ENCODE assay signal across 21 mouse cellular contexts in the genomic region with DNA sequence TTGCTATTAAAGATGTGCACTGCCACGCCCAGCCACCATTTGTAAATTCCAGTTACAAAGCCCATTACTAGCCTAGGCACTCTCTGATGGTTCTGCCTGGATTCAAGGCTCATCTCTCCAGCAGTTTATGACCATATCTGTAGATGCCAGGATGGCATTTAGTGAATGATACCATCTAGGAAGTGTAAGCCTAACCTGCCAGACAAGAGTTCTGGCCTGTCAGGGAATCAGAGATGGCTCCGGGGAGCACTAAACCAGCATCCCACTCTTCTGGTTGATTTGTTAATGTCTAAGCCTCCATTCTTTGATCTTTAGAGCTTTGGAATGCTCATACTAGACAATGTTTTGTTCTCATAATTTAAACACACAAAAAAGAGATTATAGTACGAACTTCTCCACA. TPM values are rescaled to one million over a fixed set of nuclear protein-coding genes. Genes with fewer than 3 reads are reported as not detected.
DNase-seq lines count a peak whose midpoint lies in the region; ATAC-seq lines count a peak whose summit lies in the region.
"Had no signal": no experiment of that assay in that cellular context is flagged by ENCODE, and none has a peak within 500 bp of the region (broad histone marks: within the 10 kb centered on the region; RNA-seq: fewer than 3 reads in every experiment).

No protein-coding gene starts in this region.

- no peak for ATAC-seq in kidney, embryonic 14.5 days (ENCODE audit: low FRiP score, low TSS enrichment)
- ATAC-seq: activated CD4-positive, CD25-positive, alpha-beta regulatory T cell, adult 4 months; CD4-positive, CD25-positive, alpha-beta regulatory T cell, adult 4 months; Patski had no signal

- WGBS in kidney, embryonic 14.5 days: 56% methylated on average over 3 of the region's 3 CpGs

- H3K9me3 ChIP-seq in kidney, embryonic 14.5 days (ENCODE audit: control insufficient read depth, low read length): no peaks in the 10 kb centered on the region
- H3K9me3 ChIP-seq: G1E had no signal

- no peak overlapping the region for H3K9ac ChIP-seq in kidney, embryonic 14.5 days (ENCODE audit: low read depth, low read length)

- no peaks in the 10 kb centered on the region for H3K27me3 ChIP-seq in kidney, embryonic 14.5 days (ENCODE audit: control insufficient read depth, insufficient read depth, low read length)
- H3K27me3 ChIP-seq: CH12.LX, Patski had no signal

- H3K4me1 ChIP-seq in kidney, embryonic 14.5 days (ENCODE audit: control insufficient read depth, insufficient read depth, low read length): no peaks in the 10 kb centered on the region

- H3K4me3 ChIP-seq in kidney, embryonic 14.5 days (ENCODE audit: low read length): no peak overlapping the region

- H3K27ac ChIP-seq in kidney, embryonic 14.5 days (ENCODE audit: low read depth, low read length): no peak overlapping the region

- peak; percentile 62 for DNase-seq in fat pad, adult 2 months (ENCODE audit: extremely low read depth, low read depth, low spot score)
- DNase-seq in gonadal fat pad, adult 2 months (ENCODE audit: low read depth): peak; percentile 68
- DNase-seq in frontal cortex, postnatal 36 days (ENCODE audit: low spot score in 2 of 2): no peak
- DNase-seq: adrenal gland, adult 2 months; adrenal gland, adult 8-10 months; adrenal gland, postnatal 10 days; adrenal gland, postnatal 14 days; adrenal gland, postnatal 25 days; adrenal gland, postnatal 36 days; B cell, adult 2 months; cerebellum, adult 11 months; cerebellum, adult 11-12 months; cerebellum, adult 18-20 months had no signal

- no peak overlapping the region for H3K4me2 ChIP-seq in kidney, embryonic 14.5 days (replicated peaks; ENCODE audit: low read depth, low read length)

- H3K36me3 ChIP-seq in kidney, embryonic 14.5 days (ENCODE audit: control insufficient read depth, insufficient read depth, low read length): no peaks in the 10 kb centered on the region
- H3K36me3 ChIP-seq: G1E had no signal

RNA-seq across cellular contexts. Expression of a gene that starts 44.7 kb away (rescaled TPM):
- polyA plus RNA-seq in gonadal fat pad, adult 2 months (2012; rRNA removed): 23.7 and 28.0 TPM in 2 replicates
- polyA plus RNA-seq in kidney, embryonic 14.5 days (2014; fragmentation: Nextera tagmentation; extraction: Ambion mirVana): 33.6 and 42.2 TPM in 2 replicates

RNA-seq across cellular contexts. Expression of a gene that starts 47.8 kb away (rescaled TPM):
- 11.0 and 16.2 TPM in 2 replicates for polyA plus RNA-seq in gonadal fat pad, adult 2 months (2012; rRNA removed)
- polyA plus RNA-seq in kidney, embryonic 14.5 days (2014; fragmentation: Nextera tagmentation; extraction: Ambion mirVana): 20.2 and 30.6 TPM in 2 replicates

RNA-seq across cellular contexts. Expression of a gene that starts 55.1 kb away (rescaled TPM):
- not detected in 2 replicates for polyA plus RNA-seq in gonadal fat pad, adult 2 months (2012; rRNA removed)
- polyA plus RNA-seq in kidney, embryonic 14.5 days (2014; fragmentation: Nextera tagmentation; extraction: Ambion mirVana): not detected in 2 replicates
- polyA plus RNA-seq: activated CD4-positive, CD25-positive, alpha-beta regulatory T cell, adult 4 months; adrenal gland, adult 2 months; brain, embryonic 14.5 days; C2C12; CD4-positive, CD25-positive, alpha-beta regulatory T cell, adult 4 months; G1E; Patski had no signal

Comparison
In these comparisons a context has a peak if more than half of its experiments do, and no peak if none do; other contexts are left out.
1. DNase-seq: peak in fat pad, adult 2 months (single experiment) and gonadal fat pad, adult 2 months (single experiment); none in frontal cortex, postnatal 36 days (0 of 2).